Mouse (Mus musculus): ENCODE measurements at regions not wholly inside any gene's neighbourhood (a gene's known extent, or its start where the extent isn't known, plus 50 kb on each side); places are given as distances from the start of the nearest gene placed in this dataset.

DNA sequence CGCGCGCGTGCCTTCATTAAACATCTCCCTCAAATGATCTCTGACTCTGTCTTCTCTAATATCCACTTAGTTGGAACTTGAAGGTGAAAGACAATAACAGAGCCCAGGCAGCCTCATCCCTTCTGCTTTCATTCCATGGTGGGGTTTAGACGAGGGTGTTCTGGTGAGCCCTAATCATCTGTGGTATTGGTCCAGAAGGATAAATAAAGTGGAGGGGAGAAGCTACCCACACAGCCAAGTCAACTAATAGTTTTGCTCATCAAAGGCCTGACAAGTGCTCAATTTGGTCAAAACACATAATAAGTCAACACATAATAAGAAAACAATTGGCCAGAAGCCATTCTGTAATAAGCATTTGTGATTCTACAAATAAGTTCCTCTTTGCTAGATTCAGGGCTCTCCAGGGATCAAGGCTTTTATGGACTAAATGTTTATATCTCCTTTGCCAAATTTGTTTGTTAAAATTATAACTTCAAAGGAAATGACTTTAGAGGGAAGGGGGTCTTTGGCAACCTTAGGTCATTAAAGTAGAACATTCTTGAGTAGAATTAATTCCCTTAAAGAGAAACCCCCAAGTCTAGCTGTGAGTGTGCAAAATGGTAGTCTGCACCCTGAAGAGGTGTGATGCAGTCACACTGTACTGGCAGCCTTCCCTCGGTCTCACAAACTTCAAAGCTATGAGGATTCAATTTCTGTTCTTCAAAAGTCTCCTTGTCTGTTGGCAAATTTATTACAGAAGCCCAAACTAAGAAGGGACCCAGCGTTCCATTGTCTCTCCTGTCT is 186.5 kb downstream of the Sec23a start:
- DNase-seq (ENCODE audit: low read depth in 1 of 2, low spot score in 2 of 2): no peak
- H3K27ac ChIP-seq (ENCODE audit: insufficient read depth, low read length): no peak overlapping the region
- WGBS: 92% methylated on average over 7 of the region's 7 CpGs
- TF ChIP-seq CTCF (IDR thresholded peaks at IDR 0.05; ENCODE audit: extremely low read depth, insufficient read depth, insufficient read length, insufficient replicate concordance) (no peak), POLR2A (IDR thresholded peaks at IDR 0.05; ENCODE audit: low read depth, low read length) (no peak)
- H3K4me1 ChIP-seq (ENCODE audit: control insufficient read depth, insufficient read depth, insufficient read length): no peaks in the 10 kb centered on the region
- no peak overlapping the region for H3K4me3 ChIP-seq (ENCODE audit: extremely low read depth, insufficient read depth, insufficient read length)
- H3K27me3 ChIP-seq (ENCODE audit: control insufficient read depth, insufficient read depth, low read length): no peaks in the 10 kb centered on the region
- H3K36me3 ChIP-seq (ENCODE audit: control insufficient read depth, insufficient read depth, low read length): no peaks in the 10 kb centered on the region

DNA sequence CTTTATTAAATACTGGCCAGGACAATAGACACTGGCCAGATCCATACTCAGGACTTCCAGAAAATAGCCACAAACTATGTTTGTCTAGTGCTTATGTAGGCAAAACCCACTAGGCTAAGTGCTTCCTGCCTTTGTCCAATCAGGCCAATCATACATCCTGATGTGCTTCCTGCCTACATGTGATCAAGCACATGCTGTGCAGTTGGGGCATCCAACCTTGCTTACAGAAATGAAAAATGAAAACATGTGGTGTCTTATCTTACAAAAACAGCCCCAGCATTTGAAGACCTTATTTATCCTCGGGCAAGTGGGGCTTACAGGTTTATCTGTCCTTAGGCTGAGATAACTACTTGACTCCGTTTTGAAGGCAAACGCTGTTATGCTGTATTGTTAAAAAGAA is 188.8 kb downstream of the Sec23a start:
- Histone ChIP-seq H3K4me3 (ENCODE audit: extremely low read depth, insufficient read depth, insufficient read length) (no peak overlapping the region), H3K36me3 (ENCODE audit: control insufficient read depth, insufficient read depth, low read length) (no peaks in the 10 kb centered on the region), H3K27me3 (ENCODE audit: control insufficient read depth, insufficient read depth, low read length) (no peaks in the 10 kb centered on the region), H3K4me1 (ENCODE audit: control insufficient read depth, insufficient read depth, insufficient read length) (no peaks in the 10 kb centered on the region), H3K27ac (ENCODE audit: insufficient read depth, low read length) (no peak overlapping the region)
- 26% methylated on average over 3 of the region's 3 CpGs for WGBS
- no peak for DNase-seq (ENCODE audit: low read depth in 1 of 2, low spot score in 2 of 2)
- TF ChIP-seq CTCF (IDR thresholded peaks at IDR 0.05; ENCODE audit: extremely low read depth, insufficient read depth, insufficient read length, insufficient replicate concordance): no peak
- no peak for TF ChIP-seq POLR2A (IDR thresholded peaks at IDR 0.05; ENCODE audit: low read depth, low read length)

DNA sequence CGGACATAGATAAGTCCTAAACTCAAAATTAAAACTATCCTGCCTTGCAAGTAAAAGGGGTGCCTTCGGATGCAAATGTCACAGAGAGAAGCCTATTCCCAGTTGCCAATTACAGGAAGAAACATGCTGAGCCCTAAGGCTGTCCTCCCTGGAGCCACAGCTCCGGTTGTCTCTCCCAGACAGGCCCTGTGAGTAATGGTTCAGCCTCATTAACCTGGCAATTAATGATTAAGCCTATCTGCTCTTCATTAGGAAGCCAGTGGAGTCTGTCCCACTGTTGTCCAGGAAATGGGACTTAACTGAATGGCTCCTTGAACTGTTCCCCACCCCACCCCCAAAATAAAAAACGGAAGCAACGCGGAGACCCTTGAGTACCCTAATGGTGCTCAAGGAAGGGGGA is 207.7 kb downstream of the Sec23a start:
- TF ChIP-seq CTCF (IDR thresholded peaks at IDR 0.05; ENCODE audit: extremely low read depth, insufficient read depth, insufficient read length, insufficient replicate concordance) (no peak), POLR2A (IDR thresholded peaks at IDR 0.05; ENCODE audit: low read depth, low read length) (no peak)
- H3K4me1 ChIP-seq (ENCODE audit: control insufficient read depth, insufficient read depth, insufficient read length): no peaks in the 10 kb centered on the region
- no peak overlapping the region for H3K27ac ChIP-seq (ENCODE audit: insufficient read depth, low read length)
- no peaks in the 10 kb centered on the region for H3K27me3 ChIP-seq (ENCODE audit: control insufficient read depth, insufficient read depth, low read length)
- no peak for DNase-seq (ENCODE audit: low read depth in 1 of 2, low spot score in 2 of 2)
- no peak overlapping the region for H3K4me3 ChIP-seq (ENCODE audit: extremely low read depth, insufficient read depth, insufficient read length)
- no peaks in the 10 kb centered on the region for H3K36me3 ChIP-seq (ENCODE audit: control insufficient read depth, insufficient read depth, low read length)
- WGBS: 85% methylated on average over 6 of the region's 6 CpGs

DNA sequence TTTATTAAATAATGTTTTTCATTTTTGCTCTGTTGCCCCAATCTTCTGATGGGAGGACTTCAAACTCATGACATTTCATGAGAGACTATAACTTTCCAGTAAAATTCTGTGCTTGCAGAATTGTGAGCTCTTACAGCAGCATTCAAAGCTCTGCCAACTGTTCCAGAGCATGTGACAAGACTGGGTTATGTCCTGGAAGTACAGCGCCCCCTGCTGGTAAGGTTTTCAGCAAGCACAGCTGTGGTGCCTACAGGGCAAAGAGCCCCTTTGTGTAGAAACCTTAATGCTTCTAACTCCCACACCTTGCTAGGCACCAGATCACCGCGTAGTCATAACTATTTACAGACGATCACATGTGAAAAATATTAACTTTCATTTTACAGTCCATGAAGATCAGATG is 209.4 kb downstream of the Sec23a start:
- no peaks in the 10 kb centered on the region for H3K4me1 ChIP-seq (ENCODE audit: control insufficient read depth, insufficient read depth, insufficient read length)
- H3K27ac ChIP-seq (ENCODE audit: insufficient read depth, low read length): no peak overlapping the region
- no peaks in the 10 kb centered on the region for H3K27me3 ChIP-seq (ENCODE audit: control insufficient read depth, insufficient read depth, low read length)
- 46% methylated on average over 4 of the region's 4 CpGs for WGBS
- peak in 1 of 2 experiments; percentile 29 for DNase-seq (ENCODE audit: low read depth in 1 of 2, low spot score in 2 of 2)
- H3K36me3 ChIP-seq (ENCODE audit: control insufficient read depth, insufficient read depth, low read length): no peaks in the 10 kb centered on the region
- TF ChIP-seq CTCF (IDR thresholded peaks at IDR 0.05; ENCODE audit: extremely low read depth, insufficient read depth, insufficient read length, insufficient replicate concordance) (peak; percentile 12; the same call in 1 of the 2 replicates), POLR2A (IDR thresholded peaks at IDR 0.05; ENCODE audit: low read depth, low read length) (no peak)
- H3K4me3 ChIP-seq (ENCODE audit: extremely low read depth, insufficient read depth, insufficient read length): no peak overlapping the region
